Mouse (Mus musculus) retina, postnatal 7 days (tissue): ENCODE results near the gene Rasa3.

ENCODE experiments used
- DNase-seq: peaks from one replicate; pipeline ENCODE4 v3.0.0-alpha.2; 2012; ENCODE audit warnings: low read depth, low spot score

Gene Rasa3

DNA sequence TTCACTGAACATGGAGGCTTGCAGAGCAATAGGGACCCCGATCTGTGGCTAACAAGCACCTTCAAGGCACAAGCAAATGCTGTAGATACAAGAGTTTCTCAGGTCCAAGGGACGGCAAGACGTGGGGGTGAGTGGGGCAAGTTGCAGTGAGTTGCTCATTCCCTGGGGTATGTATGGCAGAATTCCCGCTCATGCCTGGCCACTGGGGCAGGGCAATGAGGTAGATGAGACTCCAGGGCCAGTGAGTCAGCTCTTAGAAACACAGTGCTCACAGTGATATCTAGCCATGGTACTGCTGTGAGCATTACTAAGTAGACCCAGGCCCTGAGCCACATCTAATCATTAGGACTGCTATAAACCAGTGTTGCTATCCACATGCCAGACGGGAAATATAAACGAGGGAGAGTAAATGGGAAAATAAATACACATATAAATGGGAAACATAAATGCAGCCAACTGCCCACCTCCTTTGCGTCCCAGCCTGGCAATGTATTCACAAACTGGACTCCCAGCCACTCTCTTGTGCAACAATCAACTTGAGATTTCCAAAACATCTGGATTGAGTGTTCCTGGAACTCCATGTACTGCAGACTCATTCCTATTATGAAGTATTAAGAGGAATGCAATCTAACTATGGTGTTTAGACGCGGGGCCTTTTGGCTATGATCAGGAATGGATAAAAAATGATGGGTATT is 57.0 kb downstream of the Rasa3 start:
- DNase-seq, result no peak

- DNase-seq, result no peak
Measured at GRCm38 (mm10) chr8:13616831-13617505, 60.4 kb downstream of the Rasa3 start.

GRCm38 (mm10) chr8:13614924-13615391 is 62.4 kb downstream of the Rasa3 start:
- no peak for DNase-seq

- DNase-seq, result no peak
Measured at GRCm38 (mm10) chr8:13614136-13614535, 63.3 kb downstream of the Rasa3 start.

- no peak for DNase-seq
Measured at GRCm38 (mm10) chr8:13611702-13612101, 65.7 kb downstream of the Rasa3 start.

DNA sequence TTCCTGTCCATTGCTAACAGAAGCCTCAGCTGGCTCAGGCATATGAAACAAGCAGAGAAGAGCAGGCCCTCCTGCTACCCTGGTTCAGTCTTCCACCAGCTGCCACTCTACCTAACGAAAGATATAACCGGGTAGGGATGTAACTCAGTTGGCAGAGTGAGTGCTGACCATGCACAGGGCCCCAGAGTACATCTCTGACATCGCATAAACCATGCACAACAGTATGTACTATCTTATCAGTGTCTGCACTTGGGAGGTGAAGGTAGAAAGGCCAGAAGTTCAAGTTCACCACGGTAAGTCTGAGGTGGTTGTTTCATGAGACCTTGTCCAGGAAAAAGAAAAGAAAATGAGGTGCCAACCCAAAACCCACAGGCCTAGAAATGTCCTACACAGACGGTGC is 67.4 kb downstream of the Rasa3 start:
- no peak for DNase-seq

DNA sequence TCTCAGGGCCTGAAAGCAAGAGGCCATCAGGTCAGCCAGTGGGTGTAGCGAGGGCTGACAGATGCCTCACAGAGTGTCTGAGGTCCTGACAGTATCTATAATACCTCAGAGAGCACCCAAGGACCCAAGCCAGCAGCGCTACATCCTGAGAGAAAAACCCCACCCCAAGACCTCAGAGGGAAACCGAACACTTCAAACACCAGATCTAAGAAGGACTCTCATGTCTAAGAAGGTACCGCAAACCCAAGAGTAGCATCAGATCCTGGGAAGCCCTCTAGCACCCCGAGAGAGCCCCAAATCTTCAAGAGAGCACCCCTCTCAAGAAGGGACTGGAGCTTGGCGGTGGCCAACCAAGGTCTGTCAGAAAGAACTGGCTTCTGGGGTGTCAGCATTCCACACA is 68.5 kb downstream of the Rasa3 start:
- no peak for DNase-seq

GRCm38 (mm10) chr8:13605920-13606480 is 71.4 kb downstream of the Rasa3 start:
- no peak for DNase-seq

DNA sequence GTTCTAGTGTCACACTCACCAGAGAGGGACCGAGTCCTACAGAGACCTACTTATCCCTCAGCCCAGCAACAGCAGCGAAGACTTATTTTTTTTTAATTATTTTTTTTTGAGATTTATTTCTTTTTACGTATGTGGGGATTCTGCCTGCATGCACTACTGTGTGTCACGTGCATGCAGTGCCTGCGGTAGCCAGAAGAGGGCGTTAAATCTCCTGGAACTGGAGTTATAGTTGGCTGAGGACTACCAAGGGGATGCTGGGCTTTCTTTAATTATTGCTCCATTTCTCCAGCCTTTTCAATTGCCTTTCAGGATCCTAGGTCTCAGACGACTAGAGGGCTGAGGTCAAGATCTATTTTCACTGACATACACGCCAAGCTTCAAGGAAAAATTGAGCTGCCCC is 74.8 kb downstream of the Rasa3 start:
- DNase-seq, result peak; percentile 40

GRCm38 (mm10) chr8:13601166-13601565 is 76.2 kb downstream of the Rasa3 start:
- no peak for DNase-seq

GRCm38 (mm10) chr8:13600716-13601115 is 76.7 kb downstream of the Rasa3 start:
- DNase-seq, result no peak

GRCm38 (mm10) chr8:13600204-13600603 is 77.2 kb downstream of the Rasa3 start:
- no peak for DNase-seq

DNA sequence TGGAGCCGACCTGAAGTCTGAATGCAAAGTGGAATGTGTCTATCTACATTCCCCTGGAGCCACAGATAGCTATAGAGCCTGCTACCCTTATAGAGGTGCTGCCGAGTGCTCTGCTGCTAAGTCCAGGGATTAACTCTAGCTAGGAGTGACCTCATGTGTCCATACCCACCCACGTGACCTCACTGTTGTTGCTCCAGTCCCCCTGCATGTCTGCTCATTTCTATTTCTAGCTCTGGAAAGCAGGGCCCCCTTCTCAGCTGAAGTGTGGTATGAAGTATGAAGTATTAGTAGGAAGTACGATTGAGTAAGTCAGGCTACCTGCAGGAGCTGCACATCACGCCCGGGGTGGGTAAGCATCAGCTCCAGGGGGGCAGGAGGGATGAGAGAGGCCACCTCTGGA is 79.6 kb downstream of the Rasa3 start:
- no peak for DNase-seq

DNA sequence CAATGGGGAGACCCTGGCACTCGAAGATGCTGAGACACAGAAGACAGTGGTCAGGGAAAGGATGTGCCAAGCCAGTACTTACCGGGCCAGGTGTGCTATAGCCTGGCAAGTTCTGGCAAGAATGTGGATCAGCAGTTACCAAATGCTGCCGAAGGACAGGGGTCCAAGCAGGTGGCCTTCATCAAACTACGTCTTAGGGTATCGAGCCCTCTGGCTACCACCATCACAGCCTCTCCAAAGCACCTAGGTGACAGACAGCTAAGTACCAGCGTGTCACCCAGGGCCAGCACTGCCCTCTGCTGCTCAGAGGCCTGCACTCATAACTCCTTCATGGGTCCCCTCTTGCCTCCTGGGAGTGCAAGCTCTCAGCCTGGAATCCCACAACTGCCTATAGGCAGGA is 81.5 kb downstream of the Rasa3 start:
- no peak for DNase-seq

DNA sequence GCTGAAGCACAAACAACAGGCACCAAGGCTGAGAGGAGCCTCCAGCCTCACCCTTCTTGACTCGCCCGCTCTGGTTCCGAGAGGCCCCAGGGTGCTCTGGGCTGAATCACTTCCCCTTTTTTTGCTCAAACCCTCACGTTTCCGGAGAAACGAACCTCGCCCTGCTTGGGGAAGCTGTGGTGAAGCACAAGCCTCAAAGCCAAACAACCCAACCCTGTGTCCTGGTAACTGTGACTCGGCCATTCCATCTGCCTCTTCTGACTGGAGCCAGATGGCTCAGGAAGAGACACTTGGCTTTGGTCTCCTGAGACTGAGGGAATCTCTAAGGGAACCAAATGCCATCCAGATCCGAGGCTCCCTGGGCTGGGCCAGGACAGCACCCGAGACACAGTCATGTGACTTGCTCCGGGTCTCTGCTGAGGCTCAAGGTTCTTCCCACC is 82.5 kb downstream of the Rasa3 start:
- no peak for DNase-seq

DNA sequence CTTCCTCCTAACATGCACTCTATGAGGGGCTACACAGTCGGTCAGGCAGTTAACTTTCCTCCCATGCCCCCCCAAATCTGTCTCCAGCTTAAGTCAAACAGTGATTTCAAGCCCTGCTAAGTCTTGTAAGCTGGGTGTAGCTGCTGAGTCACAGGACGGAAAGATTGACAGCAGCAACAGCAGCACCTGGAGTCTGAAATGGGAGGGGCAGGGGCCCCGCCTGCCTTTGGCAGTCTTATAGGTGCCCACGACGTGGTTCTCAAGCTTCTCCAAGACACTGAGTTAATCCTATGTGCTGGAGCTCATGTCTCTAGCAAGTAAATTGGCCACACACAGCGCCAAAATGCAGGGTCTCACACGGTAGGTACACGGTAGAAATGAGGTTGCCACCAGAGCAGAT is 84.1 kb downstream of the Rasa3 start:
- DNase-seq, result no peak

- no peak for DNase-seq
Measured at GRCm38 (mm10) chr8:13591246-13591645, 86.2 kb downstream of the Rasa3 start.

- DNase-seq, result no peak
Measured at GRCm38 (mm10) chr8:13589071-13589470, 88.3 kb downstream of the Rasa3 start.

DNA sequence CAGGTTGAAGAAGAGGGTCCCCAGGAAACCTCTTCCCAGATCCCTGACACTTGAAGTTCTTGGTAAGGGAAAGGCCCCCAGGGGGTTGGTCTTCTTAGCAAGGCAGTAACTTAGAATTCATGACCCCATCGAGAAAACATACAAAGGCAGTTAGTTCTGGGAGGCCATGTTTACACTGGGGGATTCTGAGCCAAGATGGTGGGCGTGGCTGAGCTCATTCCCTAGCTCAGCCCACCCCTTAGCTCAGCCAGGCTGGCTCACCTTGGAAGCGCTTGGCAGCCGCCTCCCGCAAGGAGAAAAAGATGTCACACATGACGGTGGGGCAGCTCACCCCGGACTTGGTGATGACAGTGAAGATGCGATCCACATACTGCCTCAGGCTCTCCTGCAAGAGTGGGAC is 92.8 kb downstream of the Rasa3 start:
- no peak for DNase-seq

- DNase-seq, result no peak
Measured at GRCm38 (mm10) chr8:13577869-13578268, 99.5 kb downstream of the Rasa3 start.

- no peak for DNase-seq
Measured at GRCm38 (mm10) chr8:13571999-13572398, 105.4 kb downstream of the Rasa3 start.

- no peak for DNase-seq
Measured at GRCm38 (mm10) chr8:13562118-13562517, 115.3 kb downstream of the Rasa3 start, which contains the start of gene 1700029H14Rik. 1700029H14Rik (minus strand) TSS chr8:13562461.

- DNase-seq, result no peak
Measured at GRCm38 (mm10) chr8:13557526-13557925, 119.9 kb downstream of the Rasa3 start.
